Mouse (Mus musculus) ES-E14 (cell line): Measurements from ENCODE around the gene Arid5b.

Source experiments
- CHD2 ChIP-seq: IDR thresholded peaks from 2 replicates; pipeline ENCODE4 v1.6.1; 2014; ENCODE audit warnings: mild to moderate bottlenecking, low read depth, low read length, inconsistent platforms
- HCFC1 ChIP-seq: IDR thresholded peaks from 2 replicates; pipeline ENCODE4 v1.6.1; 2012; ENCODE audit warnings: low read length, inconsistent platforms, borderline replicate concordance; ENCODE audit not compliant: insufficient read depth
- MAFK ChIP-seq: IDR thresholded peaks from 2 replicates; pipeline ENCODE4 v1.6.1; 2014; ENCODE audit warnings: mild to moderate bottlenecking, low read depth, low read length, inconsistent platforms; ENCODE audit not compliant: insufficient read depth
- ZC3H11A ChIP-seq: IDR thresholded peaks from 2 replicates; pipeline ENCODE4 v1.6.1; 2012; ENCODE audit warnings: low read depth, mild to moderate bottlenecking, inconsistent platforms, low read length, borderline replicate concordance
- ZNF384 ChIP-seq: IDR thresholded peaks from 2 replicates; pipeline ENCODE4 v1.6.1; 2012; ENCODE audit warnings: low read depth, low read length, inconsistent platforms

DNA sequence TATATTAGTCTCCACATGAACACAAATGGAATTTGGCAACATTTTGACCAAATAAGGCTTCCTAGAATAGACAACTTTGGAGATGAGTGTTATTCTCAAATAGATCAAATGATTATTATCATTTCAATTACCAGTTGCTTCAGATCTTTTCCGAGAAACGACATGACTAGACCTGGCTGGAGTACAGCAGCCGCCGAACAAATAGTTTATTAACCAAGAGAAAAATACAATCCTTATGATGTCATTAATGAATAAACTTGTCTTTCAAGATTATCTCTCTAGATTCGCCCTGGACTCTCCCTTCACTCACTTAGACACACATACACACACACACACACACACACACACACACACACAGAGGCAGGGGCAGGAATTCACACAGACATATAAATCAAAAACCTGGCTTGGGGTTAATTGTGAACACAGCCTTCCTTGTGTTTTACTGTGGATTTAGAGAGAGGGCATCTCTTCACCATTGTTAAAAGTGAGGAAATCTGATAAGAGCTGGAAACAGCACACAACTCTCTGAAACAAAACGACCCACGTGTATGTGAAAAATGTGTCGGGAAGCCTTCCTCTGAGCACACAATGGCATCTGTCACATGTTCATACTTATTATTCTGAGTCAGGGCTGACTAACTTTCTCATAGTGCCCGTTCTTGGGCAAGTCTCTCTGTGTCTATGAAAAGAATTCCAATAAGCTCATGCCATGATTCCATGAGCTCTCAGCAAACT is 30.1 kb downstream of the Arid5b start:
- TF ChIP-seq MAFK (no peak), ZC3H11A (no peak), HCFC1 (no peak), ZNF384 (no peak), CHD2 (no peak)
